Mouse (Mus musculus): ENCODE measurements around the gene Zfp84.
"Not testable (repeated sequence)": the region's sequence is repeated elsewhere in the genome, so short reads cannot be mapped to it uniquely, and the experiment has no call there.

Gene Zfp84

GRCm38 (mm10) chr7:29768090-29768900, at the start of gene Zfp84:
TSS of gene Zfp84 (plus strand) at chr7:29768552.
- peak; percentile 99 for DNase-seq

- DNase-seq = not testable (repeated sequence)
Observed at GRCm38 (mm10) chr7:29725461-29726142, 42.8 kb upstream of the Zfp84 start.

GRCm38 (mm10) chr7:29726860-29727259, 41.5 kb upstream of the Zfp84 start, which contains the start of gene Catsperg2:
TSS of gene Catsperg2 (minus strand) at chr7:29727032.
- DNase-seq = not testable (repeated sequence)

GRCm38 (mm10) chr7:29728055-29728454, 40.3 kb upstream of the Zfp84 start:
- DNase-seq = peak; percentile 75

- DNase-seq = no peak
Observed at GRCm38 (mm10) chr7:29742258-29742657, 26.1 kb upstream of the Zfp84 start.

DNA sequence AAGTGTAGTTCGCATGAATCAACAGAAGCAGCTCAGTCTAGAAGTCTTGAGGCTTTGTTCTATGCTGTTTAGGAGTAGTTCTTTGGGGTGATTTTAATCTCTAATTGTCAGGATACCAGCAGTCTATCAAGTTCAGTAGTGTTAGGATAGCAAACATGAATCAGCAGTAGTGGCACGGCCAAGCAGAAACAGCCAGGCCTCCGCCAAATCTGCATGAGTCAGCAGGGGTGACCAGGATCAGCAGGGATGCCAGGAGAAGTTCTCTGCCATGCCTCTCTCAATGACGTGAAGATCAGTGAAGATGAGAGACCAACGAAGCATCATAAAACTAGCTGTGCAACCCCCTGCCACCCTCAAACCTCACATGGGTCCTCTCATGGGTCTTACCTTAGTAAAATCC, 7.9 kb upstream of the Zfp84 start:
- peak; percentile 66 for DNase-seq

DNA sequence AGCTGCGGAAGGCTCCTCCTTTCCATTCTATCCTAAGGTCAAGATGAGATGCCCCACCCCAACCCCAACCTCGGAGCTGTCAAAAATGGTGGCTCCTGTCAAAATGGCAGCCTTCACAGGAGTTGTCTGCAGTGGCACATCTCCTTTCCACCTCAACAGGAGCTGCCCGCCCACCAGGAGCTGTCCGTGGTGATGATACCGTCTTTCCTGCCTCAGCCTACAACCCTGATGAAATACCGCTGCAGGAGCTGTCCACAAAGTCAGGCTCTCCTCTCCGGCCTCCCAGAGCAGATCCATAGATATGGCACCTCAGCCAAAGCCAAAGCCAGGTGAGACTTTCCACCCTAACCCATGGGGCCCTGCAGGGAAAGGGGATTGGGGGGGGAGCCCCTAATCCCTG, 3.6 kb upstream of the Zfp84 start:
- DNase-seq = no peak

- peak; percentile 98 for DNase-seq
Observed at GRCm38 (mm10) chr7:29767058-29767686, 1.2 kb upstream of the Zfp84 start.

DNA sequence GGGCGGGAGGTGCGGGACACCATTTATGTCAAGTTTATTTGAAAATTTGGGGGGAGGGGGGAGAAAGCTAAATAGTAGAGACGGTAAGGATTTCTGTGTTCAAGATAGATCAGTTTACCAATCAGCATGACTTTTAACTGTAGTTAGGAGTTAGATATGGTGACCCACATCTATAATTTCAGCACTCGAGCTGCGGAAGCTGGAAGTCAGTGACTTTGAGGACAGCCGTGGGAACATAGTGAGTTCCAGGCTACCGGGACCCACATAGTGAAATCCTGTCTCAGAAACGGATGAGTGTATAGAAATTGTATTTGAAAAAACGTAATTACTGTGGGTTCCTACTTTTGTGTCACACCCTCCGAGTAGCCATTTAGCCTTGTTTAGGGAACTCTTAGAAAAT, 628 bp downstream of the Zfp84 start:
- DNase-seq = no peak

- DNase-seq = no peak
Observed at GRCm38 (mm10) chr7:29773503-29773902, 5.2 kb downstream of the Zfp84 start.

DNA sequence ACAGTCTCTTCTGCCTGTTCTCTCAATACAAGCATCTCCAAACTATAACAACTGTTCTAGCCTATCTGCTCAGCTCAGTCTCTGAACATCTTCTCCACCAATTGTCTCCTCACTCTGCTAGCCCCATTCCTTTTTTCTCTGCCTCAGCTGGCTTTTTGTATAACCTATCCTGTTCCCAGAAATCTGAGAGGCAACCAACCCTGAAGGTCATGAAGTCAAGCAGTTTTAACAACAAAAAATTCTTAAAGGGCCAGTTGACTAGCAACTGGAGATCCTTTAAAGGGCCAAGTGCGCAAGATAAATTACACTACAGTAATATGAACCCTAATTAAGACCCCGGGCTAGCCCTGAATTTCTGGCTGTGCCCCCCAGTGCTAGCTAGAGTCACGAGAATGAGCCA, 6.0 kb downstream of the Zfp84 start:
- DNase-seq = no peak

DNA sequence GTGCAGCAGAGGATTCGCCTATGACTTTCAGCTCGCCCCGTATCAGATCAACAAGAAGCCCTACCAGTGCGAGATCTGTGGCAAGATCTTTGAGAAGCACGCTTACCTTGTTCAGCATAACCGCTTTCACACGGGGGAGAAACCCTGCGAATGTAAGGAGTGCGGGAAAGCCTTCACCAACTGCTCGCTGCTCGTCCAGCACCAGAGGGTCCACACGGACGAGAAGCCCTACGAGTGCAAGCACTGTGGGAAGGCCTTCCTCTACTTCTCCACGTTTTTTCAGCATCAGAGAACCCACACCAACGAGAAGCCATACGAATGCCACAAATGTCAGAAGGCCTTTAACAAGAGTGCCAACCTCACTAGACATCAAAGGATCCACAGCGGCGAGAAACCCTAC, 8.2 kb downstream of the Zfp84 start:
- DNase-seq = no peak

DNA sequence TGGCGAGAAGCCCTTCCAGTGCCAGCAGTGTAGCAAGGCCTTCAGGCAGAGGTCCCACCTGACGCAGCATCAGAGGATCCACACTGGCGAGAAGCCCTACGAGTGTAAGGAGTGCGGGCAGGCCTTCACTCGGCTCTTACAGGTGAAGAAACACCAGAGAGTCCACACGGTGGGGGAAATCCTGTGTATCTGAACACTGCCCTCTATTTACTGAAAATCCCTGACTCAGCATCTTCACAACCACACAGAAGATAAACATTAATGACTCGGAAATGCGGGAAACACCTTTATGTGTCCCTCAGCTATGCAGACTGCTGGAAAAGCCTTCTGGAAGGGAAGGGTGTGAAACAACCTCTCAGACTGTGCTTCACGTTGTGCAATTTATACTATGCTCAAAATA, 9.0 kb downstream of the Zfp84 start:
- DNase-seq = no peak

- peak; percentile 99 for DNase-seq
Observed at GRCm38 (mm10) chr7:29783871-29784551, 15.7 kb downstream of the Zfp84 start, which contains the start of gene Zfp30. TSS of gene Zfp30 (plus strand) at chr7:29783998.

GRCm38 (mm10) chr7:29785023-29785422, 16.7 kb downstream of the Zfp84 start:
- no peak for DNase-seq

GRCm38 (mm10) chr7:29785888-29786287, 17.5 kb downstream of the Zfp84 start:
- no peak for DNase-seq

- DNase-seq = peak; percentile 76
Observed at GRCm38 (mm10) chr7:29792906-29793305, 24.6 kb downstream of the Zfp84 start.

DNA sequence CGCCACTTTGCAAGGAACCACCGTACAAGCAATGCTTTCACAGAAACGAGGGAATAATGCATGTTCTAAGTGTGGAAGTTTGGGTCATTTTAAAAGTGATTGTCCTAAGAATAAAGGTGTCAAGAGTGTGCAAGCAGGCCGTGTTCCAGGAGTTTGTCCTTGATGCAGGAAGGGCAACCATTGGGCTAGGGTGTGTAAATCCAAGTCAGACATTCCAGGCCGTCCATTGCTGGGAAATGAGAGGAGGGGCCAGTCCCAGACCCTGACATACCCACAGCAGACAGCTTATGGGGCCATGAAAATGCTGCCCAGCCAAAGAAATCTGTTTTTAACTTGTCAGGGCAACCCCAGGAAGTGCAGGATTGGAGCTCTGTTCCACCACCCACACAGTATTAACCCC, 38.7 kb downstream of the Zfp84 start:
- DNase-seq = peak; percentile 71

DNA sequence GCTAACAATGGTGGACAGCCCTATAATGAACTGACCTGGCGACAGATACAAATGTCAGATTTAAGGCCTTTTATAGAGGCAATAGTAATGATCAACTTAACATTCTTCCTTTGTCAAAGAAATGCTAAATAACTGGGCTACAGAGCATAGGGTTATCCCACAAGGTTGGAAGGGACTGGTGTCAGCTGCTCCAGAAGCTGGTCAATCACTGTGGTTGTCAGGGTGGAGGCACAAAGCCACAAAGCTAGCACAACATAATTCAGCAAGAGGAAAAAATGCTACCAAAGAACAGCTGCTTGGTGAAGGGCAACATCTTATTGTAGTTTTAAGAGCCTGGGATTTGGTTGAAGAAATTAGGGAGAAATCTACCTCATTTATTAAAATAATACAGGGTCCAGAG, 43.9 kb downstream of the Zfp84 start:
- DNase-seq = peak; percentile 73

- peak; percentile 60 for DNase-seq
Observed at GRCm38 (mm10) chr7:29814381-29814780, 46.0 kb downstream of the Zfp84 start.

GRCm38 (mm10) chr7:29815061-29815784, 46.9 kb downstream of the Zfp84 start:
- DNase-seq = peak; percentile 85

GRCm38 (mm10) chr7:29815910-29816429, 47.6 kb downstream of the Zfp84 start, which contains the start of gene Zfp790:
TSS of gene Zfp790 (plus strand) at chr7:29816114.
- DNase-seq = peak; percentile 99
